Mouse (Mus musculus) limb, embryonic 14.5 days (tissue): ENCODE data around the gene Rnps1. TPM values are rescaled to one million over a fixed set of nuclear protein-coding genes. Genes with fewer than 3 reads are reported as not detected.

Experiments
- ATAC-seq: fragments of 200-750 bp; cut with Nextera tagmentation; 2 replicates; pipeline ENCODE4 v1.8.0; 2017; ENCODE audit warnings: low read depth, moderate number of reproducible peaks, moderate TSS enrichment; ENCODE audit not compliant: low FRiP score
- DNase-seq: peaks from one replicate; pipeline ENCODE4 v3.0.0-alpha.2; 2015; ENCODE audit warnings: low spot score
- H3K27ac ChIP-seq: fragments of 300-500 bp; sonication (generic); replicated peaks from 2 replicates; pipeline ENCODE4 v1.5.1; 2014; ENCODE audit warnings: low read depth, mild to moderate bottlenecking, low read length, moderate library complexity, mixed read lengths
- H3K27me3 ChIP-seq: fragments of 300-500 bp; sonication (generic); 2 replicates; pipeline ENCODE4 v1.6.1; 2014; ENCODE audit warnings: low read length, mixed read lengths; ENCODE audit not compliant: control insufficient read depth, insufficient read depth
- H3K36me3 ChIP-seq: fragments of 300-500 bp; sonication (generic); 2 replicates; pipeline ENCODE4 v1.6.1; 2014; ENCODE audit warnings: mild to moderate bottlenecking, low read length, moderate library complexity, mixed read lengths; ENCODE audit not compliant: control insufficient read depth, insufficient read depth
- H3K4me1 ChIP-seq: fragments of 300-500 bp; sonication (generic); 2 replicates; pipeline ENCODE4 v1.6.1; 2014; ENCODE audit warnings: antibody characterized with exemption, low read length, mixed read lengths; ENCODE audit not compliant: control insufficient read depth, insufficient read depth
- H3K4me2 ChIP-seq: fragments of 300-500 bp; sonication (generic); replicated peaks from 2 replicates; pipeline ENCODE4 v1.6.1; 2014; ENCODE audit warnings: low read depth, mild to moderate bottlenecking, low read length, moderate library complexity; ENCODE audit not compliant: severe bottlenecking
- H3K4me3 ChIP-seq: fragments of 300-500 bp; sonication (generic); replicated peaks from 2 replicates; pipeline ENCODE4 v1.5.1; 2014; ENCODE audit warnings: low read length
- H3K9ac ChIP-seq: fragments of 300-500 bp; sonication (generic); 2 replicates; pipeline ENCODE4 v1.6.1; 2014; ENCODE audit warnings: mild to moderate bottlenecking, low read depth, low read length, moderate library complexity; ENCODE audit not compliant: severe bottlenecking
- H3K9me3 ChIP-seq: fragments of 300-500 bp; sonication (generic); 2 replicates; pipeline ENCODE4 v1.6.1; 2016; ENCODE audit warnings: low read length; ENCODE audit not compliant: control insufficient read depth
- POLR2A ChIP-seq: fragments of 200-500 bp; IDR thresholded peaks from 2 replicates; pipeline ENCODE4 v1.8.0; 2012; ENCODE audit warnings: inconsistent platforms, mild to moderate bottlenecking, moderate library complexity, borderline replicate concordance; ENCODE audit not compliant: insufficient read depth, insufficient read length; ENCODE audit errors: extremely low read depth
- WGBS: fragments of 180-500 bp; shearing (Covaris S2); extraction: QIAGEN DNeasy Blood & Tissue Kit; methylation state at CpG from one replicate; pipeline ENCODE4 v1.1.7; 2014; 5-methylcytosine and 5-hydroxymethylcytosine counted together
- polyA plus RNA-seq, 2 experiments: library from polyadenylated mRNA; depleted of rRNA in 1 of 2; stranded (reverse) in 1 of 2; unstranded in 1 of 2; fragments of >200 nt; fragmentation: Nextera tagmentation in 1 of 2; extraction: Ambion mirVana in 1 of 2; gene quantifications; 2 replicates each; pipeline versions ENCODE4 v1.2.1 to v1.2.3; 2012 to 2014

Gene Rnps1
- polyA plus RNA-seq, 2 experiments, result 236 to 333 TPM

- no peak for DNase-seq
- TF ChIP-seq POLR2A, result no peak
- H3K4me1 ChIP-seq, result no peaks in the 10 kb centered on the region
- H3K9ac ChIP-seq, result no peak within 1 kb of the TSS
- ATAC-seq, result no peak
- no peak within 1 kb of the TSS for H3K27ac ChIP-seq
- no peaks in the 10 kb centered on the region for H3K27me3 ChIP-seq
- H3K9me3 ChIP-seq, result no peaks in the 10 kb centered on the region
- no peak within 1 kb of the TSS for H3K4me2 ChIP-seq
- peaks cover 86% of the 10 kb centered on the region for H3K36me3 ChIP-seq
- 83% methylated on average over 7 of the region's 7 CpGs for WGBS
- H3K4me3 ChIP-seq, result no peak within 1 kb of the TSS
Observed at GRCm38 (mm10) chr17:24442632-24443155, 28.3 kb downstream of the Rnps1 start, which contains the start of gene Dnase1l2. TSS of gene Dnase1l2 (minus strand) at chr17:24443105.

GRCm38 (mm10) chr17:24443409-24443808, 29.0 kb downstream of the Rnps1 start:
- Histone ChIP-seq H3K27ac (no peak overlapping the region), H3K27me3 (no peaks in the 10 kb centered on the region), H3K36me3 (peaks cover 86% of the 10 kb centered on the region), H3K4me3 (no peak overlapping the region), H3K4me1 (no peaks in the 10 kb centered on the region), H3K9ac (no peak overlapping the region), H3K9me3 (no peaks in the 10 kb centered on the region), H3K4me2 (no peak overlapping the region)
- WGBS, result 95% methylated on average over 4 of the region's 4 CpGs
- DNase-seq (no peak), ATAC-seq (no peak)
- TF ChIP-seq POLR2A, result no peak

GRCm38 (mm10) chr17:24446590-24446989, 32.2 kb downstream of the Rnps1 start:
- no peak for ATAC-seq
- no peak for DNase-seq
- Histone ChIP-seq H3K4me1 (no peaks in the 10 kb centered on the region), H3K9ac (no peak overlapping the region), H3K27me3 (no peaks in the 10 kb centered on the region), H3K9me3 (no peaks in the 10 kb centered on the region), H3K4me2 (no peak overlapping the region), H3K27ac (no peak overlapping the region), H3K4me3 (no peak overlapping the region), H3K36me3 (peaks cover 96% of the 10 kb centered on the region)
- 95% methylated on average over 8 of the region's 8 CpGs for WGBS
- no peak for TF ChIP-seq POLR2A

GRCm38 (mm10) chr17:24449507-24449906, 35.1 kb downstream of the Rnps1 start:
- no peak overlapping the region for H3K9ac ChIP-seq
- TF ChIP-seq POLR2A, result no peak
- H3K4me2 ChIP-seq, result no peak overlapping the region
- peaks cover 12% of the 10 kb centered on the region for H3K4me1 ChIP-seq
- H3K4me3 ChIP-seq, result no peak overlapping the region
- no peak for ATAC-seq
- peaks cover 71% of the 10 kb centered on the region for H3K36me3 ChIP-seq
- no peak overlapping the region for H3K27ac ChIP-seq
- DNase-seq, result no peak
- 89% methylated on average over 6 of the region's 6 CpGs for WGBS
- no peaks in the 10 kb centered on the region for H3K27me3 ChIP-seq
- H3K9me3 ChIP-seq, result no peaks in the 10 kb centered on the region

- Histone ChIP-seq H3K27ac (no peak overlapping the region), H3K4me3 (no peak overlapping the region), H3K4me2 (no peak overlapping the region), H3K9me3 (no peaks in the 10 kb centered on the region), H3K4me1 (peaks cover 12% of the 10 kb centered on the region), H3K36me3 (peaks cover 54% of the 10 kb centered on the region), H3K27me3 (no peaks in the 10 kb centered on the region), H3K9ac (no peak overlapping the region)
- no peak for TF ChIP-seq POLR2A
- ATAC-seq (no peak), DNase-seq (no peak)
- WGBS, result 90% methylated on average over 6 of the region's 6 CpGs
Observed at GRCm38 (mm10) chr17:24451220-24451619, 36.9 kb downstream of the Rnps1 start.

- H3K4me1 ChIP-seq, result peaks cover 12% of the 10 kb centered on the region
- no peaks in the 10 kb centered on the region for H3K27me3 ChIP-seq
- H3K4me2 ChIP-seq, result no peak overlapping the region
- DNase-seq (no peak), ATAC-seq (no peak)
- H3K9me3 ChIP-seq, result no peaks in the 10 kb centered on the region
- 73% methylated on average over 2 of the region's 2 CpGs for WGBS
- H3K4me3 ChIP-seq, result no peak overlapping the region
- H3K36me3 ChIP-seq, result peaks cover 32% of the 10 kb centered on the region
- no peak overlapping the region for H3K9ac ChIP-seq
- TF ChIP-seq POLR2A, result no peak
- H3K27ac ChIP-seq, result no peak overlapping the region
Observed at GRCm38 (mm10) chr17:24453372-24453771, 39.0 kb downstream of the Rnps1 start.
